Mouse (Mus musculus): ENCODE measurements around the gene Wnt6.

GRCm38 (mm10) chr1:74774062-74774461, 2.4 kb downstream of the Wnt6 start:
- TF ChIP-seq CTCF (IDR thresholded peaks at IDR 0.05) (no peak), EP300 (IDR thresholded peaks at IDR 0.05) (no peak)
